Mouse (Mus musculus) hindbrain, postnatal 0 days (tissue): ENCODE measurements at regions not wholly inside any gene's neighbourhood (a gene's known extent, or its start where the extent isn't known, plus 50 kb on each side); places are given as distances from the start of the nearest gene placed in this dataset.
A peak's percentile ranks its signal among the peaks of the same experiment; 100 is the strongest.

Source experiments
- ATAC-seq: fragments of 200-750 bp; cut with Nextera tagmentation; 2 replicates; pipeline ENCODE4 v1.8.0; 2017; ENCODE audit warnings: mild to moderate bottlenecking, moderate TSS enrichment, moderate library complexity
- DNase-seq: peaks from one replicate; pipeline ENCODE4 v3.0.0-alpha.2; 2015; ENCODE audit warnings: low spot score
- H3K27ac ChIP-seq: fragments of 300-500 bp; sonication (generic); 2 replicates; pipeline ENCODE4 v1.5.1; 2014; ENCODE audit warnings: mild to moderate bottlenecking
- H3K27me3 ChIP-seq: fragments of 300-500 bp; sonication (generic); 2 replicates; pipeline ENCODE4 v1.6.1; 2014; ENCODE audit warnings: low read length, mixed read lengths; ENCODE audit not compliant: insufficient read depth
- H3K36me3 ChIP-seq: fragments of 300-500 bp; sonication (generic); 2 replicates; pipeline ENCODE4 v1.6.1; 2014; ENCODE audit warnings: low read length, mixed read lengths; ENCODE audit not compliant: insufficient read depth
- H3K4me1 ChIP-seq: fragments of 300-500 bp; sonication (generic); 2 replicates; pipeline ENCODE4 v1.6.1; 2014; ENCODE audit warnings: antibody characterized with exemption, low read length, mixed read lengths; ENCODE audit not compliant: insufficient read depth
- H3K4me2 ChIP-seq: fragments of 300-500 bp; sonication (generic); 2 replicates; pipeline ENCODE4 v1.6.1; 2014; ENCODE audit warnings: low read depth, mild to moderate bottlenecking, low read length, moderate library complexity, mixed read lengths
- H3K4me3 ChIP-seq: fragments of 300-500 bp; sonication (generic); 2 replicates; pipeline ENCODE4 v1.5.1; 2014; ENCODE audit warnings: low read length
- H3K9ac ChIP-seq: fragments of 300-500 bp; sonication (generic); replicated peaks from 2 replicates; pipeline ENCODE4 v1.6.1; 2014; ENCODE audit warnings: mild to moderate bottlenecking, low read length, moderate library complexity, mixed read lengths
- H3K9me3 ChIP-seq: fragments of 300-500 bp; sonication (generic); 2 replicates; pipeline ENCODE4 v1.6.1; 2016; ENCODE audit warnings: low read length, mixed read lengths
- CTCF ChIP-seq: IDR thresholded peaks from 2 replicates; pipeline ENCODE4 v1.5.1; 2016; ENCODE audit warnings: antibody characterized with exemption, control low read depth, low read depth
- WGBS: fragments of 180-500 bp; shearing (Covaris S2); extraction: QIAGEN DNeasy Blood & Tissue Kit; methylation state at CpG from one replicate; pipeline ENCODE4 v1.1.7; 2014; 5-methylcytosine and 5-hydroxymethylcytosine counted together

DNA sequence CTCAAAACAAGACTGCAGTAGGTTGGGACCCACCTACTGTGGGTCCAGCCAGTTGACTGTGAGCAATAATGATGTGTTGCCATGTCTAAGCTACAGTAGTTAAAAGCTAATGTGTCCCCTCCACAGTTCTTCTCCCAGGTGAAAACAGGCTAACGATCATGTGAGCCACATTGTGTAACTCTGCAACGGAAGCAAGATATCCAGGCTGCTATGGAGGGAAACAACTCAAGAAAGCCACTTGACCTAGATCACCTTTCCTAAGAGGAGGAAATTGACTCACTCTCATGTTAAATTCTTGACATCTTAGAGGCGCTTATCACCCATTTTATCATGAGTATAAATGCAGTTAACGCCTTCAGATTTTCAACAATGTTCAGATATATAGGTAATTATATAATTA, 83.4 kb upstream of the Cpne4 start:
- DNase-seq (no peak), ATAC-seq (no peak)
- no peaks in the 10 kb centered on the region for H3K36me3 ChIP-seq
- no peak overlapping the region for H3K27ac ChIP-seq
- H3K4me2 ChIP-seq, result no peak overlapping the region
- no peaks in the 10 kb centered on the region for H3K27me3 ChIP-seq
- H3K4me1 ChIP-seq, result no peaks in the 10 kb centered on the region
- no peaks in the 10 kb centered on the region for H3K9me3 ChIP-seq
- H3K9ac ChIP-seq, result no peak overlapping the region
- 91% methylated on average over 4 of the region's 4 CpGs for WGBS
- H3K4me3 ChIP-seq, result no peak overlapping the region
- no peak for TF ChIP-seq CTCF

DNA sequence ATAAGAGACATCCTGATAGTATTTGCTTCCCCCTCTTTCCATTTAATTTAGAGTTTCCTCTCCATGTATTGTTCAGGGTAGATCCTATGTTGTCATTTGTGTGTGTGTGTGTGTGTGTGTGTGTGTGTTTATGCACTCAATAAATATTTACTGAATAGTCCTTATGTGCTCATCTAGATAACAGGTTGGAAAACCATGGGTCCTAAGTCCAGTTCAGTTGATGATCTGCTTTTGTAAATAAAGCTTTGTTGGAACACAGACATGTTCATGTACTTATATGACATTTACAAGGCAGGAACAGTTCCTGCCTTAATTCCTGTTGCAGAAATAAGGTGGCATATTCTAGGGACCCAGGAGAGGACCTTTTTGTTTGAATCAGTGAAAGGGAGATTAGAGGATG, 87.0 kb upstream of the Cpne4 start:
- ATAC-seq (no peak), DNase-seq (no peak)
- no peak overlapping the region for H3K27ac ChIP-seq
- no peaks in the 10 kb centered on the region for H3K36me3 ChIP-seq
- H3K4me2 ChIP-seq, result no peak overlapping the region
- H3K9me3 ChIP-seq, result no peaks in the 10 kb centered on the region
- TF ChIP-seq CTCF, result no peak
- no peak overlapping the region for H3K4me3 ChIP-seq
- no peaks in the 10 kb centered on the region for H3K27me3 ChIP-seq
- H3K9ac ChIP-seq, result no peak overlapping the region
- no peaks in the 10 kb centered on the region for H3K4me1 ChIP-seq

DNA sequence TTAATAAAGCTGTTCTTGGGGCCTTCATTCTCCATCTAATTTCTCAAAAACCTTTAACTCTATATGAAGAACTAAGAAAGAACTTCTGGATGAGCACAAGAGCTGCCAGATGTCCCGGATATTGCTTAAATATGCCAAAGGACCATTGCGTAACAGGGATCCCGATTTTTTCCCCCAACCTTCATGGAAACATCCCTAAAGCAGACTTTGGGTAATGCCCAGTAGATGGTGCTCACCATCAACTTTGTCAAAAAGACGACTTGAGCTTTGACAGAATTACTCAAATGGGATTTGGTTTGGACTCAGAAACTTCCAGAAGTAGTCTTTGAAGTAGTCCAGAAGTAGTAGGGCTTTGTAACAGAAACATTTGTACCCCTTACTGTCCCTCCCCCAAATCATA, 89.5 kb upstream of the Cpne4 start:
- Histone ChIP-seq H3K4me2 (no peak overlapping the region), H3K9me3 (no peaks in the 10 kb centered on the region), H3K4me1 (no peaks in the 10 kb centered on the region), H3K27me3 (no peaks in the 10 kb centered on the region), H3K36me3 (no peaks in the 10 kb centered on the region), H3K9ac (no peak overlapping the region), H3K4me3 (no peak overlapping the region), H3K27ac (no peak overlapping the region)
- WGBS, result 40% methylated on average over 4 of the region's 4 CpGs
- no peak for DNase-seq
- peak; percentile 18; the same call in 1 of the 2 replicates for TF ChIP-seq CTCF
- ATAC-seq, result no peak

GRCm38 (mm10) chr9:104448577-104449165, 98.4 kb upstream of the Cpne4 start:
- no peaks in the 10 kb centered on the region for H3K36me3 ChIP-seq
- no peak overlapping the region for H3K27ac ChIP-seq
- 78% methylated on average over 8 of the region's 8 CpGs for WGBS
- H3K4me2 ChIP-seq, result no peak overlapping the region
- ATAC-seq (no peak), DNase-seq (no peak)
- H3K9ac ChIP-seq, result no peak overlapping the region
- H3K4me1 ChIP-seq, result no peaks in the 10 kb centered on the region
- H3K9me3 ChIP-seq, result no peaks in the 10 kb centered on the region
- TF ChIP-seq CTCF, result no peak
- H3K4me3 ChIP-seq, result no peak overlapping the region
- no peaks in the 10 kb centered on the region for H3K27me3 ChIP-seq

- Histone ChIP-seq H3K4me1 (no peaks in the 10 kb centered on the region), H3K4me2 (no peak overlapping the region)
Measured at GRCm38 (mm10) chr9:104444906-104445305, 102.2 kb upstream of the Cpne4 start.

GRCm38 (mm10) chr9:104443236-104443635, 103.8 kb upstream of the Cpne4 start:
- Histone ChIP-seq H3K9me3 (no peaks in the 10 kb centered on the region), H3K27me3 (no peaks in the 10 kb centered on the region), H3K4me1 (no peaks in the 10 kb centered on the region), H3K4me3 (no peak overlapping the region), H3K27ac (no peak overlapping the region), H3K9ac (no peak overlapping the region), H3K4me2 (no peak overlapping the region), H3K36me3 (no peaks in the 10 kb centered on the region)
- ATAC-seq, result no peak
- DNase-seq, result no peak
- 84% methylated on average over 7 of the region's 7 CpGs for WGBS
- TF ChIP-seq CTCF, result no peak

More at GRCm38 (mm10) chr9:104444906-104445305, 102.2 kb upstream of the Cpne4 start:
- Histone ChIP-seq H3K9me3 (no peaks in the 10 kb centered on the region), H3K36me3 (no peaks in the 10 kb centered on the region), H3K27ac (no peak overlapping the region), H3K27me3 (no peaks in the 10 kb centered on the region), H3K4me3 (no peak overlapping the region), H3K9ac (no peak overlapping the region)
- peak; percentile 32 for DNase-seq
- no peak for ATAC-seq
- WGBS, result 53% methylated on average over 5 of the region's 5 CpGs
- TF ChIP-seq CTCF, result peak; percentile 75

- ATAC-seq, result no peak
Measured at GRCm38 (mm10) chr9:104413021-104413420, 75.5 kb upstream of the Acpp start.

More at GRCm38 (mm10) chr9:104413021-104413420, 75.5 kb upstream of the Acpp start:
- Histone ChIP-seq H3K27ac (no peak overlapping the region), H3K36me3 (no peaks in the 10 kb centered on the region), H3K9me3 (no peaks in the 10 kb centered on the region), H3K4me1 (peaks cover 2% of the 10 kb centered on the region; the same call in 1 of the 2 replicates), H3K4me3 (no peak overlapping the region), H3K9ac (no peak overlapping the region), H3K27me3 (no peaks in the 10 kb centered on the region), H3K4me2 (no peak overlapping the region)
- no peak for TF ChIP-seq CTCF
- 51% methylated on average over 5 of the region's 5 CpGs for WGBS
- no peak for DNase-seq
